Mouse (Mus musculus): ENCODE data around the gene Olfr1202. TPM values are rescaled to one million over a fixed set of nuclear protein-coding genes. Genes with fewer than 3 reads are reported as not detected.

The Olfr1202 gene
- polyA plus RNA-seq (2015; fragmentation: Illumina TruSeq; extraction: RNeasy Lipid Tissue Mini Kit (QIAGEN cat#74804); ENCODE audit: insufficient read depth, low replicate concordance) = not detected

GRCm38 (mm10) chr2:88814196-88814595 lies at the start of gene Olfr1202:
Gene Olfr1202 (plus strand): TSS chr2:88814496.

DNA sequence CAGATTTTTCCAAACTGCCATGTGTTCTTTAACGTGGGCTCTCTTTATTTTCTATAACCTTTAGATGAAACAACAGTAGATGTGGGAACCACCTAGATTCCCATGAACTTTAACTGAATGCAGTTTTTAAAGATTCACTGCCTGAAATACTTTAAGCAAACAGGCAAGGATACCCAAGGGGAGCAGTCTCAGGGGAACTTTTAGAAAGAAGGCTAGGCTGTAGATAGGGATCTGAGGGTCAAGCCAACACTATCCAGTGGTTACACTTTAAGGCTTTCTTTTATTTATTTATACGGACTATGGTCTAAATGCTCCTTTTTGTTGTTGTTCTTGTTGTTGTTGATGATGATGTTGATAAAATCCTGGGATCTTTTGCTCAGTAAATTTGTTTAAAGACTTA lies 43.9 kb upstream of the Olfr1202 start, which contains the start of gene Olfr1200:
TSS of gene Olfr1200 (minus strand) at position 101 of the 400 bp plus-strand sequence.

GRCm38 (mm10) chr2:88792736-88793135 lies 21.6 kb upstream of the Olfr1202 start, which contains the start of gene Olfr1201:
Gene Olfr1201 (plus strand): TSS chr2:88793036.

GRCm38 (mm10) chr2:88829437-88829836 lies 15.1 kb downstream of the Olfr1202 start, which contains the start of gene Olfr1205:
Gene Olfr1205 (plus strand): TSS chr2:88829737.

GRCm38 (mm10) chr2:88848992-88849391 lies 34.7 kb downstream of the Olfr1202 start, which contains the start of gene Olfr1204:
Gene Olfr1204 (plus strand): TSS chr2:88849292.

DNA sequence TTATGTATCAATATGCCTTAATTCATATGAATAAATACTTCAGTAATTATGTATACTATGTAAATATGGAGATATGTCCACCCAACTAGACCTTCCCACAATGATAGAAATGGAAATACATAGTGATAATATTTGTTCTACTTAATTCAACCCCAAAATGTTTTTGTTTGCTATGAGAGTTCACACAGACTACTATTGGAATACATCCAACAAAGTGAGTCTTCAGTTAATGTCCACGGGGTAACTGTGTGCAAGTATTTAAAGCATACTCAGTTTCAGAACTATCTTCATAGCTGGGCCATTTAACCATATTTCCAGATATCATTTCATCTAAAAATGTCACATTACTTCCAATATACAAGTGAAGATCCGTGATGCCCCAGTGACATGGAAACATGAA lies 48.6 kb downstream of the Olfr1202 start, which contains the start of gene Olfr1206:
TSS of gene Olfr1206 (plus strand) at position 301 of the 400 bp plus-strand sequence.

Other genes starting within 250 kb of the Olfr1202 start
- gene Olfr1189, start 228.0 kb upstream of the Olfr1202 start, polyA plus RNA-seq (2015; fragmentation: Illumina TruSeq; extraction: RNeasy Lipid Tissue Mini Kit (QIAGEN cat#74804); ENCODE audit: insufficient read depth, low replicate concordance) = not detected
- gene Olfr1191-ps1, start 174.0 kb upstream of the Olfr1202 start, polyA plus RNA-seq (2015; fragmentation: Illumina TruSeq; extraction: RNeasy Lipid Tissue Mini Kit (QIAGEN cat#74804); ENCODE audit: insufficient read depth, low replicate concordance) = not detected
- not detected for gene Olfr1192-ps1, start 166.0 kb upstream of the Olfr1202 start, polyA plus RNA-seq (2015; fragmentation: Illumina TruSeq; extraction: RNeasy Lipid Tissue Mini Kit (QIAGEN cat#74804); ENCODE audit: insufficient read depth, low replicate concordance)
- not detected for gene Olfr1193, start 138.9 kb upstream of the Olfr1202 start, polyA plus RNA-seq (2015; fragmentation: Illumina TruSeq; extraction: RNeasy Lipid Tissue Mini Kit (QIAGEN cat#74804); ENCODE audit: insufficient read depth, low replicate concordance)
- gene Olfr1195, start 125.3 kb upstream of the Olfr1202 start, polyA plus RNA-seq (2015; fragmentation: Illumina TruSeq; extraction: RNeasy Lipid Tissue Mini Kit (QIAGEN cat#74804); ENCODE audit: insufficient read depth, low replicate concordance) = not detected
- gene Olfr1196, start 109.9 kb upstream of the Olfr1202 start, polyA plus RNA-seq (2015; fragmentation: Illumina TruSeq; extraction: RNeasy Lipid Tissue Mini Kit (QIAGEN cat#74804); ENCODE audit: insufficient read depth, low replicate concordance) = not detected
- not detected for gene Olfr1197, start 82.1 kb upstream of the Olfr1202 start, polyA plus RNA-seq (2015; fragmentation: Illumina TruSeq; extraction: RNeasy Lipid Tissue Mini Kit (QIAGEN cat#74804); ENCODE audit: insufficient read depth, low replicate concordance)
- not detected for gene Olfr1198, start 63.1 kb upstream of the Olfr1202 start, polyA plus RNA-seq (2015; fragmentation: Illumina TruSeq; extraction: RNeasy Lipid Tissue Mini Kit (QIAGEN cat#74804); ENCODE audit: insufficient read depth, low replicate concordance)
- not detected for gene Olfr1199, start 54.0 kb upstream of the Olfr1202 start, polyA plus RNA-seq (2015; fragmentation: Illumina TruSeq; extraction: RNeasy Lipid Tissue Mini Kit (QIAGEN cat#74804); ENCODE audit: insufficient read depth, low replicate concordance)
- gene Olfr1200, start 44.0 kb upstream of the Olfr1202 start, polyA plus RNA-seq (2015; fragmentation: Illumina TruSeq; extraction: RNeasy Lipid Tissue Mini Kit (QIAGEN cat#74804); ENCODE audit: insufficient read depth, low replicate concordance) = not detected
- gene Olfr1201, start 21.5 kb upstream of the Olfr1202 start, polyA plus RNA-seq (2015; fragmentation: Illumina TruSeq; extraction: RNeasy Lipid Tissue Mini Kit (QIAGEN cat#74804); ENCODE audit: insufficient read depth, low replicate concordance) = not detected
- not detected for gene Olfr1205, start 15.2 kb downstream of the Olfr1202 start, polyA plus RNA-seq (2015; fragmentation: Illumina TruSeq; extraction: RNeasy Lipid Tissue Mini Kit (QIAGEN cat#74804); ENCODE audit: insufficient read depth, low replicate concordance)
- not detected for gene Olfr1204, start 34.8 kb downstream of the Olfr1202 start, polyA plus RNA-seq (2015; fragmentation: Illumina TruSeq; extraction: RNeasy Lipid Tissue Mini Kit (QIAGEN cat#74804); ENCODE audit: insufficient read depth, low replicate concordance)
- gene Olfr1206, start 48.7 kb downstream of the Olfr1202 start, polyA plus RNA-seq (2015; fragmentation: Illumina TruSeq; extraction: RNeasy Lipid Tissue Mini Kit (QIAGEN cat#74804); ENCODE audit: insufficient read depth, low replicate concordance) = not detected
- gene Olfr1208, start 87.8 kb downstream of the Olfr1202 start, polyA plus RNA-seq (2015; fragmentation: Illumina TruSeq; extraction: RNeasy Lipid Tissue Mini Kit (QIAGEN cat#74804); ENCODE audit: insufficient read depth, low replicate concordance) = not detected
- gene Olfr1209, start 100.7 kb downstream of the Olfr1202 start, polyA plus RNA-seq (2015; fragmentation: Illumina TruSeq; extraction: RNeasy Lipid Tissue Mini Kit (QIAGEN cat#74804); ENCODE audit: insufficient read depth, low replicate concordance) = not detected
- not detected for gene Olfr1211, start 123.6 kb downstream of the Olfr1202 start, polyA plus RNA-seq (2015; fragmentation: Illumina TruSeq; extraction: RNeasy Lipid Tissue Mini Kit (QIAGEN cat#74804); ENCODE audit: insufficient read depth, low replicate concordance)
- not detected for gene Olfr1212, start 139.5 kb downstream of the Olfr1202 start, polyA plus RNA-seq (2015; fragmentation: Illumina TruSeq; extraction: RNeasy Lipid Tissue Mini Kit (QIAGEN cat#74804); ENCODE audit: insufficient read depth, low replicate concordance)
- gene Gm13762, start 165.8 kb downstream of the Olfr1202 start, polyA plus RNA-seq (2015; fragmentation: Illumina TruSeq; extraction: RNeasy Lipid Tissue Mini Kit (QIAGEN cat#74804); ENCODE audit: insufficient read depth, low replicate concordance) = not detected
- gene Olfr1214, start 178.2 kb downstream of the Olfr1202 start, polyA plus RNA-seq (2015; fragmentation: Illumina TruSeq; extraction: RNeasy Lipid Tissue Mini Kit (QIAGEN cat#74804); ENCODE audit: insufficient read depth, low replicate concordance) = not detected
- not detected for gene Olfr1215, start 192.5 kb downstream of the Olfr1202 start, polyA plus RNA-seq (2015; fragmentation: Illumina TruSeq; extraction: RNeasy Lipid Tissue Mini Kit (QIAGEN cat#74804); ENCODE audit: insufficient read depth, low replicate concordance)
- gene Olfr1216, start 203.8 kb downstream of the Olfr1202 start, polyA plus RNA-seq (2015; fragmentation: Illumina TruSeq; extraction: RNeasy Lipid Tissue Mini Kit (QIAGEN cat#74804); ENCODE audit: insufficient read depth, low replicate concordance) = not detected
- gene Olfr1217, start 217.6 kb downstream of the Olfr1202 start, polyA plus RNA-seq (2015; fragmentation: Illumina TruSeq; extraction: RNeasy Lipid Tissue Mini Kit (QIAGEN cat#74804); ENCODE audit: insufficient read depth, low replicate concordance) = not detected
- gene Olfr1218, start 246.7 kb downstream of the Olfr1202 start, polyA plus RNA-seq (2015; fragmentation: Illumina TruSeq; extraction: RNeasy Lipid Tissue Mini Kit (QIAGEN cat#74804); ENCODE audit: insufficient read depth, low replicate concordance) = not detected

All from spleen, adult 10 weeks (tissue).